Mouse (Mus musculus) cortical plate, adult 2 months (tissue): Measurements from ENCODE around the gene Nek2.

ENCODE experiments used
- CTCF ChIP-seq: fragments of 200-500 bp; IDR thresholded peaks from 2 replicates; pipeline ENCODE4 v1.5.1; 2011; ENCODE audit warnings: mild to moderate bottlenecking, control low read depth, low read length; ENCODE audit not compliant: insufficient read depth; ENCODE audit errors: extremely low read depth
- POLR2A ChIP-seq: fragments of 200-500 bp; IDR thresholded peaks from 2 replicates; pipeline ENCODE4 v1.6.1; 2011; ENCODE audit warnings: mild to moderate bottlenecking, low read length, control low read depth; ENCODE audit not compliant: insufficient read depth; ENCODE audit errors: extremely low read depth

GRCm38 (mm10) chr1:191880921-191881609 lies 59.8 kb downstream of the Nek2 start:
- TF ChIP-seq POLR2A, result no peak
- TF ChIP-seq CTCF, result no peak
